Mouse (Mus musculus): ENCODE data around the gene Unc5cl. TPM values are rescaled to one million over a fixed set of nuclear protein-coding genes. Genes with fewer than 3 reads are reported as not detected.
A peak's percentile ranks its signal among the peaks of the same experiment; 100 is the strongest.
"Not testable (repeated sequence)": the region's sequence is repeated elsewhere in the genome, so short reads cannot be mapped to it uniquely, and the experiment has no call there.

The Unc5cl gene
- total RNA-seq, 2 experiments from 2014 or later: 4.2 to 5.7 TPM

GRCm38 (mm10) chr17:48462096-48462495 lies 7.4 kb downstream of the Unc5cl start:
- peak; percentile 80 for ATAC-seq (replicated peaks; ENCODE audit: low FRiP score, low TSS enrichment, poor library complexity, severe bottlenecking)

- ATAC-seq (replicated peaks; ENCODE audit: low FRiP score, low TSS enrichment, poor library complexity, severe bottlenecking): no peak
Measured at GRCm38 (mm10) chr17:48463391-48463790, 8.7 kb downstream of the Unc5cl start.

- ATAC-seq (replicated peaks; ENCODE audit: low FRiP score, low TSS enrichment, poor library complexity, severe bottlenecking): peak; percentile 51
Measured at GRCm38 (mm10) chr17:48466769-48467394, 12.2 kb downstream of the Unc5cl start.

DNA sequence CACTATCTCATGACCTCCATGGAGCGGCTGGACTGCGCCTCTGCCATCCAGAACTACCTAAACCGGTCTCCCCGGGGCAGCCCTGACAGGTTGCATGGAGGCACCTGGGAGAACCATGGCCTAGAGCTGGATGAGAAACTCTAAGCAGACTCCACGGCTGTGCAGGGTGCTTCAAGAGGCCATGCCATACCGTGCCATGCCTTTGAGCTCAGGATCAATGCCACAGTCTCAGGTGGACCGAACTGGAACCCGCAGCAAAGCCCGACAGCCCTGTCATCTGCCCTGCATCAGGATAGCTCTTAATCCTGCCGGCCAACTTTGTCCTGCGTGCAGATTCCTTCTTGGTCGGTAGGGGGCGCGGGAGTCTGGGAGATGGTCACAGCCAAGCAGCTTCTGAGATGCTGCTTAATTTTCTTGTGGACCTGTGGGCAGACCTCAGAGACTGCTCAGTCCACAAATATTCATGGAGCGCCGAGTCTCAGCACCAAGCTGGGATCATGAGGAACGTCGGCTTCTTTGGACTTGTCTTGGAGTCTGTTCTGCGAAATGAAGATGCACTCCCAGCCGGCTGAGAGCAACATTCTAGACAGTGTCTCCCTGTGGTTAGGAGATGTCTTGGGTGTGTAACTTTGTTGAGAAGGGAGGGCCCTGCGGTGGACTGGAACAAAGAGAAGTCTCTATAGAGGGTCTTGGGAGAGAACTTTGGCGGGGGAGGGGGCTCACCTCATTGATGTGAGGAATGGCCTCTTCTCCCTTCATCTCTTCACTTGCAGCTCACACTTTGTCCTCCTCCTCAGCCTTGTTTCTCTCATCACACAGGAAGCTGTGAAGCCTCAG lies 12.9 kb downstream of the Unc5cl start:
- peak; percentile 91 for ATAC-seq (replicated peaks; ENCODE audit: low FRiP score, low TSS enrichment, poor library complexity, severe bottlenecking)

DNA sequence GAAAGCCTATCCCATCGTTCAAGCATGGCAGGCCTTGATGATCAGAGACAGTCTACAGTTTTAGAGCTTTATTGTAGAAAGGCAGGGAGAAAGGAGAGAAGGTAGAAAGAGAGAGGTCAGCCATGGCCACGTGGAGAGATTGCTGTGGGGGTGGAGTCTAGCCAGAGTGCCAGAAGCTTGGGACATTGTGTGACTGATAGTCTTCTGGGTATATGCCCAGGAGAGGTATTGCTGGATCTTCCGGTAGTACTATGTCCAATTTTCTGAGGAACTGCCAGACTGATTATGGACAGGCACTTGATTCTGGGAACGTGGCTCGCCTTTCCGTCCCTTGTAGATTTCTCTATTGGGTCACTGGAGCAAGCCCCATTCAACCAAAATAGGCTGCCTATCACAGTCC lies 19.6 kb downstream of the Unc5cl start:
- ATAC-seq (replicated peaks; ENCODE audit: low FRiP score, low TSS enrichment, poor library complexity, severe bottlenecking): not testable (repeated sequence)

- no peak for ATAC-seq (replicated peaks; ENCODE audit: low FRiP score, low TSS enrichment, poor library complexity, severe bottlenecking)
Measured at GRCm38 (mm10) chr17:48475444-48475843, 20.7 kb downstream of the Unc5cl start.

- no peak for ATAC-seq (replicated peaks; ENCODE audit: low FRiP score, low TSS enrichment, poor library complexity, severe bottlenecking)
Measured at GRCm38 (mm10) chr17:48479952-48480351, 25.3 kb downstream of the Unc5cl start.

GRCm38 (mm10) chr17:48483764-48484163 lies 29.1 kb downstream of the Unc5cl start:
- peak; percentile 64 for ATAC-seq (replicated peaks; ENCODE audit: low FRiP score, low TSS enrichment, poor library complexity, severe bottlenecking)

- no peak for ATAC-seq (replicated peaks; ENCODE audit: low FRiP score, low TSS enrichment, poor library complexity, severe bottlenecking)
Measured at GRCm38 (mm10) chr17:48484191-48484590, 29.5 kb downstream of the Unc5cl start.

GRCm38 (mm10) chr17:48489466-48489865 lies 34.8 kb downstream of the Unc5cl start:
- ATAC-seq (replicated peaks; ENCODE audit: low FRiP score, low TSS enrichment, poor library complexity, severe bottlenecking): no peak

GRCm38 (mm10) chr17:48492621-48493020 lies 37.9 kb downstream of the Unc5cl start:
- no peak for ATAC-seq (replicated peaks; ENCODE audit: low FRiP score, low TSS enrichment, poor library complexity, severe bottlenecking)

- ATAC-seq (replicated peaks; ENCODE audit: low FRiP score, low TSS enrichment, poor library complexity, severe bottlenecking): no peak
Measured at GRCm38 (mm10) chr17:48493582-48493981, 38.9 kb downstream of the Unc5cl start.

GRCm38 (mm10) chr17:48493986-48494385 lies 39.3 kb downstream of the Unc5cl start:
- ATAC-seq (replicated peaks; ENCODE audit: low FRiP score, low TSS enrichment, poor library complexity, severe bottlenecking): no peak

DNA sequence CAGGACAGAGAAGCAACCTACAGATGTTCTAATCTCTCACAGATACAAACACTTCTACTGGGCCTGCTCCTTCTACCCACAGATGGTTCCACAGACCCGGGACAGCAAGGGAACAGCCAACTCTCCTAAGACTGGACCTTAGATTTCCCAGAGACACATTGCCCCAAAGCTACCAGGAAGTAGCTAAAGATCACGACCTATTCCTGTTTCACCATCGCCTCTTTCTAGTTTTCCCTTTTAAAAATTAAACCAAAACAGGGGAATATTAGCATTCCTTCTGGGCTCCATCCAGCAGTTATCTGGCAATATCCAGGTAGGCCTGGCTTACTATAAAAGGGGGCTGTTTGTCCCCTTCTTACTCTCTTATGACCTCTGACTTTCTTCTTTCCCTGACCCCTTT lies 43.3 kb downstream of the Unc5cl start:
- ATAC-seq (replicated peaks; ENCODE audit: low FRiP score, low TSS enrichment, poor library complexity, severe bottlenecking): no peak

- no peak for ATAC-seq (replicated peaks; ENCODE audit: low FRiP score, low TSS enrichment, poor library complexity, severe bottlenecking)
Measured at GRCm38 (mm10) chr17:48500846-48501445, 46.2 kb downstream of the Unc5cl start.

GRCm38 (mm10) chr17:48505006-48505405 lies 50.3 kb downstream of the Unc5cl start:
- ATAC-seq (replicated peaks; ENCODE audit: low FRiP score, low TSS enrichment, poor library complexity, severe bottlenecking): no peak

GRCm38 (mm10) chr17:48506986-48507385 lies 52.3 kb downstream of the Unc5cl start:
- ATAC-seq (replicated peaks; ENCODE audit: low FRiP score, low TSS enrichment, poor library complexity, severe bottlenecking): no peak

DNA sequence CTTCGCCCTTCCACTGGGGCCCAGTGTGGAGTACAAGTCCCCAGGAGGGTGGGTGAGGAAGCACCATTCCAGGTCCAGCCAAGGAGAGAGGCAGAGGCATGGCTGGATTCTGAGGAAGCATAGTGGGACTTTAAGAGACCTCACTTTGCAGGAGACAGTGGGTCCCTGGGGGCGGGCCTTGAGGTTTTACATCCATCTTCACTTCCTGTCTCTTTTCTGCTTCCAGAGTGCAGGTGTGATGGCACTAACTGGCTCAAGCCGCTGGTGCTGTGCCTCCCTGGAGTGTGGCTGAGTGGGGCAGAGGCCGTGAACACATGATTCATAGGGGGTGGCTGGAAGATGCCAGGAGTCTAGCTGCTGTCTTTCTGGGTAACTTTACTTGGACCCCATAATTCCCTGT lies 54.9 kb downstream of the Unc5cl start:
- no peak for ATAC-seq (replicated peaks; ENCODE audit: low FRiP score, low TSS enrichment, poor library complexity, severe bottlenecking)

DNA sequence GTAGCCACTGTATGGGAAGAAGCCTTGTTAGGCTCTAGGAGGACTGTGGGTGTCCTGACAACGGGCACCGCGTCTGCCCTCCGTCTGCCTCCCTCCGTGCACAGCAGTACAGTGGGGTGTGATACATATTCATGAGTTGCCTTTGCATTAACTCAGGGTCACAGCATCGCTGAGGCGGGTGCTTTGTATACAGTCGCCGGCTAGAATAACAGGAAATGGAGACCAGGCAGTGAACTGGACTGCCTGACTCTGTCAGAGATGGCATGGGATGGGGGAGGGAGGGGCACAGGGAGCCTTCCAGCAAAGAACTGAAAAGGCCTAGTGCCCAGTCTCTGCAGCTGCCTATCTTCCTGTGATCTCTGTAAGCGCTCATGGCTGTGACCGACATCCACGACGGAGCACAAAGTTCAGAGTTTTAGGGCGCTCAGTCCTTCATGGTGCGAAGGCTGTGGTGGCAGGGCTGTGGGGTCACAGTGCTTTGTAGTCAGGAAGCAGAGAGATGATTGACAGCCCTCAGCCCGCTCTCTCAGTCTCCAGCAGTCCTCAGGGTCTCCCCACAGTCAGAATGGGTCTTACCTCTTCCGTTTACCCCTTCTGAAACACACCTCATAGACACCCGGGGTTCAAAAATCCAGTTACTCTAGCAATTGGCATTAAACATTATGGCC lies 58.0 kb downstream of the Unc5cl start:
- ATAC-seq (replicated peaks; ENCODE audit: low FRiP score, low TSS enrichment, poor library complexity, severe bottlenecking): no peak

DNA sequence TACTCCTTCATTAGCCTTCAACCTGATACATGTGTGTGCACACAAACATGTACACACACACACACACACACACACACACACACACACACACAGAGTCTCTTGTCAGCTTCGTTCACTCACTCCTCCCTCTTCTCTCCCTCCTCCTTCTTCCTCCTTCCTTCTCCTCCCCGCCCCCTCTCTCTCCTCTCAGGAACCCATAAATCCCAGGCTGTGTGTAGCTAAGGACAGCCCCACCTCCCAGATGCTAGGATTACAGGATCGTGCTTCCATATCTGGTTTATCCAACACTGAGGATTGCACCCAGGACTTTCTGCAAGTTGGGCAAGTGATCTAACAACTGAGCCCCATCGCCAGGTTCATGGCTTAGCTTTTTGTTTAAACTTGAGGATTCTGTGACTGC lies 59.9 kb downstream of the Unc5cl start:
- no peak for ATAC-seq (replicated peaks; ENCODE audit: low FRiP score, low TSS enrichment, poor library complexity, severe bottlenecking)
